Mouse (Mus musculus) G1E (cell line): Measurements from ENCODE around the gene Cnn1.

Experiments used
- CTCF ChIP-seq: IDR thresholded peaks from 2 replicates; pipeline ENCODE4 v1.5.1; 2012; ENCODE audit warnings: low read depth, low read length, inconsistent platforms, mixed read lengths
- GATA1 ChIP-seq: IDR thresholded peaks from 2 replicates; pipeline ENCODE4 v1.6.1; 2012; ENCODE audit warnings: borderline replicate concordance, low read length, inconsistent platforms, mixed read lengths

DNA sequence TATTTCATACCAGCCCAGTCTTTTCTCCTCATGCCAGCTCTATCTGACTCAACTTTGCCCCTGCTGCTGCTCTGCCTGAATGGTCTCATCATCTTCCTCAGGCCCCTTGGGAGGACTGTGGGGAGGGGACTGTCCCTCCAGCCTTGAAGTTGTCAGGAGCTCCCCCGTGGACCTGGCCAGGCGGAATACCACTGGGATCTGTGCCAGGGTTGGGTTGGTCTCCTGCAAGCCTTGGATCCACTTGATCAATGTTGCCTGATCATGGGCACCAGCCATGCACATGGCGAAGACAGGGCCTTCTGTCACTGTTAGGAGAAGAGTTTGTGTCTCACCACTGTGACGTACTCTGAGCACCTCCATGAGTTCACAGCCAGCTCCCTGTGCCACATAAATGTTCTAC, 26.7 kb upstream of the Cnn1 start:
- TF ChIP-seq CTCF, result no peak
- TF ChIP-seq GATA1, result no peak
